Mouse (Mus musculus): Measurements from ENCODE around the gene Vsig2.

- no peak for TF ChIP-seq CTCF (IDR thresholded peaks at IDR 0.05; ENCODE audit: low read depth)
- no peak for TF ChIP-seq EP300 (IDR thresholded peaks at IDR 0.05; ENCODE audit: low read depth)
These were observed 21.6 kb downstream of the Vsig2 start for GRCm38 (mm10) chr9:37560617-37561016.
